Mouse (Mus musculus) heart, adult 2 months (tissue): Measurements from ENCODE around the gene Gm20605. TPM values are rescaled to one million over a fixed set of nuclear protein-coding genes. Genes with fewer than 3 reads are reported as not detected.
A peak's percentile ranks its signal among the peaks of the same experiment; 100 is the strongest.

Experiments
- DNase-seq, 2 experiments: peaks; one replicate each; pipeline ENCODE4 v3.0.0; 2021
- H3K27ac ChIP-seq: fragments of 200-600 bp; 2 replicates; pipeline ENCODE4 v1.8.1; 2022
- H3K27me3 ChIP-seq: fragments of 200-500 bp; 2 replicates; pipeline ENCODE4 v1.6.1; 2012; ENCODE audit warnings: mild to moderate bottlenecking, low read length, inconsistent platforms, mixed read lengths; ENCODE audit not compliant: control insufficient read depth, insufficient read depth
- H3K36me3 ChIP-seq: fragments of 200-500 bp; 2 replicates; pipeline ENCODE4 v1.6.1; 2012; ENCODE audit warnings: low read length, inconsistent platforms; ENCODE audit not compliant: control insufficient read depth, insufficient read depth
- H3K4me1 ChIP-seq: fragments of 200-500 bp; 2 replicates; pipeline ENCODE4 v1.6.1; 2011; ENCODE audit warnings: low read length; ENCODE audit not compliant: control insufficient read depth, insufficient read depth
- H3K4me3 ChIP-seq: fragments of 200-600 bp; 2 replicates; pipeline ENCODE4 v1.8.1; 2022
- H3K79me2 ChIP-seq: fragments of 200-500 bp; replicated peaks from 2 replicates; pipeline ENCODE4 v1.6.1; 2012; ENCODE audit warnings: mild to moderate bottlenecking, inconsistent platforms, low read length, moderate library complexity, mixed read lengths; ENCODE audit not compliant: control insufficient read depth, insufficient read depth
- H3K9ac ChIP-seq: fragments of 200-500 bp; 2 replicates; pipeline ENCODE4 v1.6.1; 2012; ENCODE audit warnings: low read depth, mild to moderate bottlenecking, control low read depth, inconsistent platforms, low read length, mixed read lengths
- CTCF ChIP-seq: fragments of 200-600 bp; IDR thresholded peaks from 2 replicates; pipeline ENCODE4 v1.8.1; 2022; ENCODE audit warnings: antibody characterized with exemption, mild to moderate bottlenecking, moderate library complexity
- EP300 ChIP-seq: fragments of 200-500 bp; IDR thresholded peaks from 2 replicates; pipeline ENCODE4 v1.6.1; 2011; ENCODE audit warnings: low read depth, low read length, control low read depth; ENCODE audit not compliant: insufficient read depth
- POLR2A ChIP-seq: fragments of 200-500 bp; IDR thresholded peaks from 2 replicates; pipeline ENCODE4 v1.6.1; 2011; ENCODE audit warnings: mild to moderate bottlenecking, low read depth, low read length, control low read depth; ENCODE audit not compliant: insufficient read depth
- WGBS: fragments of 180-500 bp; shearing (Covaris S2); methylation state at CpG from one replicate; pipeline ENCODE4 v1.1.7; 2018; 5-methylcytosine and 5-hydroxymethylcytosine counted together
- intact Hi-C: fragments of 180-260 bp; cut with DNase I; formaldehyde crosslinking; loops from one replicate; pipeline ENCODE4 v1.15.1; 2025
- polyA plus RNA-seq: library from polyadenylated mRNA; depleted of rRNA; stranded (reverse); fragments of >200 nt; gene quantifications from 2 replicates; pipeline ENCODE4 v1.2.3, GENCODE M21; 2012
- total RNA-seq, 2 experiments: library from RNA; stranded (reverse); gene quantifications; 2 replicates each; pipeline ENCODE4 v1.2.3; 2021

The Gm20605 gene
- total and polyA plus RNA-seq, 3 experiments = 2.8 to 9.5 (median 4.3) TPM

- peak overlapping the region; percentile 87 for H3K27ac ChIP-seq
- no peak for TF ChIP-seq POLR2A
- H3K9ac ChIP-seq = no peak overlapping the region
- intact Hi-C loops = no loop called here
- H3K4me3 ChIP-seq = no peak overlapping the region
- no peaks in the 10 kb centered on the region for H3K27me3 ChIP-seq
- H3K79me2 ChIP-seq = no peaks in the 10 kb centered on the region
- WGBS = 48% methylated on average over 6 of the region's 6 CpGs
- peak in 1 of 2 experiments; percentile 20 for DNase-seq
- H3K4me1 ChIP-seq = peaks cover 20% of the 10 kb centered on the region
- peaks cover 3% of the 10 kb centered on the region for H3K36me3 ChIP-seq
These were observed 44.0 kb downstream of the Gm20605 start for GRCm38 (mm10) chr5:137673015-137673414.

DNA sequence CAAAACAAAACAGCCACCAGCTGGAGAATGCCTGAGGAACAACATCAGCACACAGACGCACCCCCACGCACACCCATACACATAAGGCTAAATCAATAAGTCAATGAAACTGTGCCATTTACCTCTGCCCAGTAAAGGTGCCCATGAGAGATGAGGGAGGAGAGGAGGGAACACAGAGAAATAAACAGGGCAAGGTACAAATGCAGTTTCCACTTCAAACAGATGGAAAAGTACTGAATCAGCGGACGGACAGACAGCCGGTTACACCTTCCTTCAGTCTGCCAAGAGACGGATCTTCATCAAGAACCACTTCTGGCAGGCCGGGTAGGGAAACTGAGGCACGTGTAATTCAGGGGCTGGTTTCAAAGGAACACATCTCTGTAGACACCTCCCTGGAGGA is 45.8 kb downstream of the Gm20605 start:
- Histone ChIP-seq H3K4me3 (no peak overlapping the region), H3K79me2 (no peaks in the 10 kb centered on the region; the same call in 1 of the 2 replicates), H3K27ac (no peak overlapping the region), H3K27me3 (no peaks in the 10 kb centered on the region), H3K9ac (no peak overlapping the region), H3K36me3 (peaks cover 3% of the 10 kb centered on the region), H3K4me1 (peaks cover 20% of the 10 kb centered on the region)
- WGBS = 91% methylated on average over 8 of the region's 8 CpGs
- DNase-seq = no peak
- intact Hi-C loops = no loop called here
- TF ChIP-seq EP300 = no peak
- TF ChIP-seq CTCF = no peak
- no peak for TF ChIP-seq POLR2A

- 91% methylated on average over 8 of the region's 8 CpGs for WGBS
- no peak for DNase-seq
These were observed 48.9 kb downstream of the Gm20605 start for GRCm38 (mm10) chr5:137677859-137678258.

GRCm38 (mm10) chr5:137678736-137679135 is 49.8 kb downstream of the Gm20605 start:
- Histone ChIP-seq H3K36me3 (no peaks in the 10 kb centered on the region; the same call in 1 of the 2 replicates), H3K79me2 (peaks cover 2% of the 10 kb centered on the region; the same call in 1 of the 2 replicates), H3K4me1 (peaks cover 3% of the 10 kb centered on the region), H3K4me3 (no peak overlapping the region), H3K27ac (no peak overlapping the region), H3K9ac (no peak overlapping the region), H3K27me3 (no peaks in the 10 kb centered on the region)
- no peak for TF ChIP-seq CTCF
- no peak for TF ChIP-seq EP300
- TF ChIP-seq POLR2A = no peak
- DNase-seq = no peak
- WGBS = 82% methylated on average over 3 of the region's 3 CpGs
- intact Hi-C loops = no loop called here

More at GRCm38 (mm10) chr5:137677859-137678258, 48.9 kb downstream of the Gm20605 start:
- no peak overlapping the region for H3K27ac ChIP-seq
- intact Hi-C loops = no loop called here
- H3K36me3 ChIP-seq = no peaks in the 10 kb centered on the region
- H3K4me1 ChIP-seq = peaks cover 2% of the 10 kb centered on the region
- H3K9ac ChIP-seq = no peak overlapping the region
- no peak for TF ChIP-seq POLR2A
- TF ChIP-seq EP300 = no peak
- TF ChIP-seq CTCF = no peak
- H3K27me3 ChIP-seq = no peaks in the 10 kb centered on the region
- no peak overlapping the region for H3K4me3 ChIP-seq
- peaks cover 2% of the 10 kb centered on the region; the same call in 1 of the 2 replicates for H3K79me2 ChIP-seq

DNA sequence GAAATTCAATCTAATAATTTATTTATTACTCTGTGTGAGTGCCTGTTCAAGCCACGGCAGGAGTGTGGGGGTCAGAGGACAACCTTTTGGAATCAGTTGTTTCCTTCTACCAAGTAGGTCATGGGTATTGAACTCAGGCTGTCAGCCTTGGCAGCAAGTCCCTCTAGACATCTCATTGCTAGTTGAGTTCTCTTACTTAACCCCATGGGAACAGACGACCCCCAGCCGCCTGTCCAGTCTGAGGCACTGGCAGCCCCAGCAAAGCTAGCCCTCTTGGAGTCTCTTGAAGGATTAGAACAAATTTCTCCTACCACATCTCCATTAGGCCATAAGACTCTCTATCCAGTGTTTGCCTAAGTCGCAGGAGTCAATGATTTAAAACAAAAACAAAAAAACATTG is 50.8 kb downstream of the Gm20605 start:
- Histone ChIP-seq H3K4me3 (no peak overlapping the region), H3K36me3 (no peaks in the 10 kb centered on the region; the same call in 1 of the 2 replicates), H3K27ac (no peak overlapping the region), H3K27me3 (no peaks in the 10 kb centered on the region), H3K4me1 (peaks cover 3% of the 10 kb centered on the region), H3K9ac (no peak overlapping the region), H3K79me2 (peaks cover 2% of the 10 kb centered on the region; the same call in 1 of the 2 replicates)
- intact Hi-C loops = no loop called here
- 82% methylated on average over 4 of the region's 4 CpGs for WGBS
- TF ChIP-seq EP300 (no peak), CTCF (no peak), POLR2A (no peak)
- DNase-seq = no peak

DNA sequence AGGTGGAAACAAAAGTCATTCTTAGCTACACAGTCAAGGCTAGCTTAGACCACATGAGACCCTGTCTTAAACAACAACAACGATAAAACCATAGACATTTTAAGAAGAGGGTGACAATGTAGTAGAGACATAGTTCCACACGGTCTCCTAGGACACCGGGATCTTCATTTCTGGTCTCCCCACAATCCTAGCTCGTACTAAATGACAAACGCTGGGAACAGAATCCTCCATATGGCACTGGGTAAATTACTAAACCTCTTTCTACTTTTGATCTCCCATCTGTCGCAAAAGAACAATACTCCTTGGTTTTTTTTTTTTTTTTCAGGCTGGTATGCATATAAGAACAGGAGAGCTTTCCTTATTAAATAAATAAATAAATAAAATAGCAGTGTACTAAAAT is 53.6 kb downstream of the Gm20605 start:
- Histone ChIP-seq H3K27me3 (no peaks in the 10 kb centered on the region), H3K4me1 (peaks cover 3% of the 10 kb centered on the region), H3K4me3 (no peak overlapping the region), H3K9ac (no peak overlapping the region), H3K79me2 (peaks cover 2% of the 10 kb centered on the region; the same call in 1 of the 2 replicates), H3K27ac (no peak overlapping the region), H3K36me3 (no peaks in the 10 kb centered on the region; the same call in 1 of the 2 replicates)
- no peak for DNase-seq
- 95% methylated on average over 6 of the region's 6 CpGs for WGBS
- TF ChIP-seq CTCF = no peak
- no peak for TF ChIP-seq POLR2A
- no peak for TF ChIP-seq EP300
- intact Hi-C loops = no loop called here
